Mouse (Mus musculus): Measurements from ENCODE around the gene Arid3c. TPM values are rescaled to one million over a fixed set of nuclear protein-coding genes. Genes with fewer than 3 reads are reported as not detected.

Gene Arid3c
- not detected in 2 replicates for polyA plus RNA-seq (2015; fragmentation: Nextera tagmentation; extraction: Ambion mirVana)

DNA sequence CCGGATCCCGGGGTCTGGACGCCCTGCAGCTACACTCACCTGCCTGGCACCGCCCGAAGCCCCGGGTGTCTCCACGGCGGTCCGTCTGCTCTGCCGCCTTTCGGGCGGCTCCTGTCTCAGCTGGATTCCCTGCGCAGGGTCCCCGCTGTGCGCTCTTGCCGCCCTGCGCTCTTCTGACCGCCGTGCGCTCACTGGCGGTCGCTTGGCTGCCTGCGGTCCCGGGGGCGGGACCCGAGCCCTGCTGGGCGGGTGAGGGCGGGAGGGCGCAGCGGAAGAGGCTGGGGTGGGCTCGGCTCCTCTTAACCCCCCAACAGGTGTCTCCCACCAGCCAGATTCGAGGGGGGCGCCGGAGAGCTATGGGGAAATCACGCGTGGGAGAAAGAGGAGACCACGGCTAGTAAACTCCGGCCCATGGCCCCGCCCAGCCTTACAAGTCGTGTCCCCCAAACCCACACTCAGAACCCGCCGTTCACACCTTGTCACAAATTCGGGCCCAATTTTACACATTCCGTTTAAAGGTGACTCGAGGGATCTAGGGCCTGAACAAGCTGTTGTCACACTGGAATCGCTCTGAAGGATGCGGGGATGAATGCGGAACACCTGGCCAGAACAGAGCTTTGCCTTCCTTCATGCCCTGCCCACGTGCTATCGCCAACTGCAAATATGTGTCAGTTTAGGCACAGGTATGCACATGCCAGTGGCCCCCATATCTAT lies at the start of gene Arid3c:
Gene Arid3c, minus strand, starts transcription at position 91 of the 714 bp plus-strand sequence.

DNA sequence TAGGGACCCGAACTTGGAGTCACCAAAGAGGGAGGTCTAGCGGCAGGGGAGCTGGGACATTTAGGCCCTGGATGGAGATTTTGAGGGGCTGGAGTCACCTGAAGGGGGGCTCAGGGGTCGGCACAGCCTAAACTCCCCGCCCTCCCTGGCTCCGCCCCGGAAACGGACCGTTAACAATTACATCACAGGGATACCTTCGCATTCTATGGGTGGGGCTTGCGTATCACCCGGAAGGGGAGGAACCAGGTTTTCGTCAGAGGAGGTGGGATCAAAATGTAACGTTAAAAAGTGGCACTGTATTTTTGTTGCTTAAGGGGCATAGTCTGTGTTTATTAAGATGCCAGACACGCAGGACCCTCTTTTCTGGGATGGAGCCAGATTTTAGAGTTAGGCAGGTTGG lies 43.1 kb upstream of the Arid3c start, which contains the start of gene Ccl27a:
Gene Ccl27a, minus strand, starts transcription at position 246 of the 400 bp plus-strand sequence.

DNA sequence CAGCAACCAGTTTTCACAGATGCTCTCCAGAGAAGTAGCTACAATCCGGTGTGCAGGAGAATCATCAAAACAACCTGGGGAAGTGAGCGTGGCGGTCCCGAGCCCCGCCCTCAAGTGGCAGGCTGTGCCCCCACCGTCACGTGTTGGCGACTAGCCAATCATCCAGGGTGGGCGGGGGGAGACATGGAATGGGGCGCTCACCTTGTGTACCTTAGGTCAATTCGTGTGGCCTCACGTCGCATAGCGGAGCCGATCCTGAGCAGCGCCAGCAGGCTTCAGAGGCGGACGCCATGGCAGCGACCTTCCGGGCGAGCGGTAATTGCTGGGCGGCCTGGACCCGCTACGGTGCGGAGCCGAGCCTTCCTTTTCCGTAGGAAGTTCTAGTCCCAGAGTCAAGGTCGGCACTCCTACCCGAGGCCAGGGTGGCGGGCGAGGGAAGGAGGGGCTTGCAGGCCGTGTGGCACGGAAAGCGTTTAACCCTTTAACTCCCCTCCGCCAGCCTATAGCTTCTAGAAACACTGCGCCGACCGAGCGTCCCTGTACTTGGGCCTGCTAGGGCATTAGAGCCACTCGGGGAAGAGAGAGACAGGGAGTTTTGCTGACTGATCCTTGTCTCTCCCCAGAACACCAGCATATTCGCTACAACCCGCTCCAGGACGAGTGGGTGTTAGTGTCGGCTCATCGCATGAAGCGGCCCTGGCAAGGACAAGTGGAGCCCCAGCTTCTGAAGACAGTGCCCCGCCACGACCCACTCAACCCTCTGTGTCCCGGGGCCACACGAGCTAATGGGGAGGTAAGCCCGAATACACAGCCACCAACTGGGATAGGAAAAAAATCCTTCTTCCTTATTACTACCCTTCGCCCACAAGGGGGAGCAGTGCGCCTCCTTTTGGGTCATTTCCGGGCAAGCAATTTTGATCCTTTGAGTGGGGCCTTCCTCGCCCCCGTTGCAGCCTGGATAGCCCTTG lies 24.7 kb upstream of the Arid3c start, which contains the start of gene Sigmar1:
Gene Sigmar1, minus strand, starts transcription at position 820 of the 968 bp plus-strand sequence.

DNA sequence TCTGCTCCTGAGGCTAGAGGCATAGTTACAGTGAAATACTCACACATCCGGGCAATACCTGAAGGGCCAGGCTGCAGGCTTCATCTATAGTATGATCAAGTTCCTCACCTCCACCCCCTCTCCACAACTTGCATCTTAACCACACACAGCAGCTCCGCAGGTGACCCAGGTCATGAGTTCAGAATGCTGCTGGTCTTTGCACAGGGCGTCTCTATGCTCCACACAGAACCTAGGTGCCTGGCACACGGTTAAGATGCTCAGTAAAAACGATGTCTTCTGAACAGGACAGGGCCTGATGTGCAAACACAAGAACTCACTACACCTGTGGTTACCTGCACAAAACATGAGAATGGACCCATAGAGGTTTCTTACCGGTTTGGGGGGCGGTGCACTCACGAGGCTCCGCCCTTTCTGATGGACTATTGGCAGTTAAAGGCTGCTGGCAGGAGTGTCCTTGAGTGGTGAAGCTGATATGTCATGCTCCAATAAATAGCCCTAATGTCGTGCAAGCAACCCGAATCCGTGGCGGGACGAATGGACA lies 23.9 kb upstream of the Arid3c start, which contains the start of gene Galt:
Gene Galt, plus strand, starts transcription at position 432 of the 541 bp plus-strand sequence.

DNA sequence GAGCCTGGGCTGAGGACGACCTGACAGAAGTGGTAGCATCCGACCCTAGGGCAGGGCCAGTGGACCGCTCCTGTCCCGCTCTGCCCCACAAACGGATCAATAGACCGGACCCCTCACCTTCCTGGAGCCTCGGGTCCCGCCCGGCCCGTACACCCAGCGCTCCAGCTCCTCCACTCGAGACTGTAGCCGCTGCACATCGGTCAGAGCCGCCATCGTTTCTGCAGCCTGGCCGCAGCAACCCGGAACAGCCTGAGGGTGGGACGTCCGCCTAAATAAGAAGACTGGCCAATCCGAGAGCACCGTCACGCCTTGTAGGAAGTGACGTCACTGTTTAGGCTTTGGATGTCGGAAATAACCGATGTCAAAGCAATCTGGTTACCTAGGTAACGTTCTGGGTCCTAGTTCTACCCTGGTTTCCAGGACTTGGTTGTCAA lies 8.0 kb downstream of the Arid3c start, which contains the start of gene Dctn3:
Gene Dctn3, minus strand, starts transcription at position 253 of the 434 bp plus-strand sequence.

DNA sequence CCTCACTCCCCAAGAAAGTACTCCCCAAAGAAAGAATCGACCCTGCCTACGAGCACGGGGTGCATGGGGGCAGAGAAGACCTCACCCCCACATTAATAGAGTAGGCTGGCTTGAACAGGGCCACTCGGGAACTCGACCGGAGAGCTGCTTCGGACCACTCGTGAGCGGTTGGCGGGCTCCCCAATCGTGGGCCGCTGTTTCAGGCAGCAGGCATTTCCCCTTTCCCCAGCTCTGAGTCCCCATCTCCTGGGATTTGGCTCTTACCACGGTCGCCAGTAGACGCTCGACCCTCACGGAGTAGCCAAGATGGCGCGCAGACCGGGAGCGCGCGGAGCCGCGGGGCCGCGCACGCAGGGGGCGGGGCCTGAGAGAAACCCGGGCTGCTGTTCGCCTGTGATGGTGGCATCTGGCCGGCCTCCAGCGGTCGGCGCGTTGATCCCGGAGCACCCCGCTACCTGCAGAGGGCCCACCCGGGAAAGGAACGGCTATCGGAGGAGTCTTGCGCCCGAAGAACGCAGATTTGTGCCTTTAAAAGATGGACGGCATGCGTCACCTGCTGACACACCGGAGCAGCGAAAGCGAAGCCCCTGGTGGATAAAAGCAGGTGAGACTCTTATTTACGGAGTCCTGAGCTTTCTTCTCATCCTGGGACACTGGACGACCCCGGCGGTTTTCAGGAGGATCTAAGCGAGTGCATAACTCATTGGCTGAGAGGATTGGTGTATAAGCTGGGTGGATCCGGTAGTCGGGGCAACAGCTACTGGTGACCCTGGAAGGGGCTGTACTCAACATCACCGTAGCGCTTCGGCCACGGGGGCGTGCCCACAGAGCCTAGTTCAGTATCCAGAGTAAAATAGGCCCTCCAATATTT lies 17.5 kb downstream of the Arid3c start, which contains the start of gene Rpp25l:
Gene Rpp25l, minus strand, starts transcription at position 338 of the 871 bp plus-strand sequence.

DNA sequence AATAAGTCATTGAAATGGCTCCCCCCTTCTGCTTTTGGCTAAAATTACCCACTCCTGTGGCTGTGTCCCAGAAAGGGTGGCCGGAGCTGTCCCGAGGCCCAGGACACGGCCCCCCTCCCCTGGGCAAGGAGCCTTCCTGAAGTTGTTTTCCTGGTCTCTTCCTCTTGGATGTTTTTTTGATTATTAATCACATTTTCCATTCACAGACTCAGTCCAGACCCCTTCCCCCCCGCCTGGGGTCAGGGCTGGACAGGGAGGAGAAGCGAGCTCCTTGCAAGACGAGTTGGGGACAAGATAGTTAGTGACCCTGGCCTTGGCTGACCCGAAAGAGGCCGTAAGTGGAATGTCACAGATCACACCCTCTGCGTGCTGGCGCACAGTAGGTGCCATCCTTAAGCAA lies 31.2 kb downstream of the Arid3c start, which contains the start of gene Il11ra1:
Gene Il11ra1, plus strand, starts transcription at position 207 of the 400 bp plus-strand sequence.

DNA sequence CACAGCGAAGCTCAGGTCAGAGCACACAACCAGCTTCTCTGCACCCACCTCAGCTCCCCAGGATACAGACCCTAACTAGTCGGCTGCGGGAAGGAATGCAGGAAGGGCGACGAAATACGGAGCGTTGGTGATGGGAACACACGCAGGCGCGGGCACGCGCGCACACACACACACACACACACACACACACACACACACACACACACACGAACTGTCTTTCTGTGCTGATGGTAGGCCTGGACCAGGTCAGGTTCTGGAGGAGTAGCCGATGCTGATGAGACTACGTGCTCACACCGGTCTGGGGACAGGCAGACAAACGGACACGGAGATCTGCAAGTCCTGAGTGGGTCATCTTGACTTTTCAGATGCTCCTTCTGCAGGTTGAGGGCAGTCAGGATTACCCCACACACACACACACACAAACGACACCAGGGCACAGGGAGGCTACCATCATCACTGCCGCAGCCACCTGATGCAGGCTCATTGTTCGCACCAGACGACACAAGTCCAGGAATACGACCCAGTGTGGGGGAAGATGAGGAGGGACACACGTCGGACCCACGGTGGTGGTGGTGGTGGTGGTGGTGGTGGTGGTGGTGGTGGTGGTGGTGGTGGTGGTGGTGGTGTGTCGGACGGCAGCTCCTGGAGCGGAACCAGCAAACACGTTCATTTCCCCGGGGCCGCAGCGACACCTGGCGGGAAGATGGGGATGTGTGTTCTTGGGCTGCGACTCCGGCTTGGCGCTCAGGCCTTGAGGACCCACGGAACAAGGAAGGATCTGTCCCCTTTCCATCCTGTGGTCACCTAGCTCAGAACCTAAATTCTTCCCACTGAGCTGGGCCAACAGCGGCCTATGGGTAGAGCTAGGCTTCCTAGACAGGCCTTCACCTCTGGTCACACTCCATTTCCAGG lies 33.8 kb downstream of the Arid3c start, which contains the start of gene Cntfr:
Gene Cntfr, minus strand, starts transcription at position 160 of the 912 bp plus-strand sequence.

Other genes starting within 250 kb of the Arid3c start
- gene AI464131, start 228.1 kb downstream of the Arid3c start, polyA plus RNA-seq (2015; fragmentation: Nextera tagmentation; extraction: Ambion mirVana), result 3.0 and 4.0 TPM in 2 replicates
- gene 1110017D15Rik, start 213.8 kb downstream of the Arid3c start, polyA plus RNA-seq (2015; fragmentation: Nextera tagmentation; extraction: Ambion mirVana), result not detected in 2 replicates
- gene Fam219a, start 161.6 kb downstream of the Arid3c start, polyA plus RNA-seq (2015; fragmentation: Nextera tagmentation; extraction: Ambion mirVana), result 1.5 and 2.3 TPM in 2 replicates
- gene Dnaic1, start 161.4 kb downstream of the Arid3c start, polyA plus RNA-seq (2015; fragmentation: Nextera tagmentation; extraction: Ambion mirVana), result 0.33 and 0.38 TPM in 2 replicates
- gene Enho, start 90.8 kb downstream of the Arid3c start, polyA plus RNA-seq (2015; fragmentation: Nextera tagmentation; extraction: Ambion mirVana), result 2.7 and 4.0 TPM in 2 replicates
- gene Cntfr, start 34.1 kb downstream of the Arid3c start, polyA plus RNA-seq (2015; fragmentation: Nextera tagmentation; extraction: Ambion mirVana), result 0.71 and 1.9 TPM in 2 replicates
- gene Il11ra1, start 31.2 kb downstream of the Arid3c start, polyA plus RNA-seq (2015; fragmentation: Nextera tagmentation; extraction: Ambion mirVana), result 39.2 and 51.4 TPM in 2 replicates
- 41.9 and 43.9 TPM in 2 replicates for gene Rpp25l, start 17.6 kb downstream of the Arid3c start, polyA plus RNA-seq (2015; fragmentation: Nextera tagmentation; extraction: Ambion mirVana)
- 88.2 and 93.0 TPM in 2 replicates for gene Dctn3, start 8.0 kb downstream of the Arid3c start, polyA plus RNA-seq (2015; fragmentation: Nextera tagmentation; extraction: Ambion mirVana)
- gene Galt, start 24.1 kb upstream of the Arid3c start, polyA plus RNA-seq (2015; fragmentation: Nextera tagmentation; extraction: Ambion mirVana), result 15.4 and 20.5 TPM in 2 replicates
- 17.1 and 23.5 TPM in 2 replicates for gene Sigmar1, start 25.0 kb upstream of the Arid3c start, polyA plus RNA-seq (2015; fragmentation: Nextera tagmentation; extraction: Ambion mirVana)
- 9.2 and 12.7 TPM in 2 replicates for gene Ccl27a, start 43.1 kb upstream of the Arid3c start, polyA plus RNA-seq (2015; fragmentation: Nextera tagmentation; extraction: Ambion mirVana)
- 10.1 and 33.2 TPM in 2 replicates for gene Gm21541, start 172.5 kb upstream of the Arid3c start, polyA plus RNA-seq (2015; fragmentation: Nextera tagmentation; extraction: Ambion mirVana)
- gene Gm20878, start 210.4 kb upstream of the Arid3c start, polyA plus RNA-seq (2015; fragmentation: Nextera tagmentation; extraction: Ambion mirVana), result 0.62 and 1.3 TPM in 2 replicates
- 0.05 TPM in 2 replicates for gene Fam205a4, start 234.9 kb upstream of the Arid3c start, polyA plus RNA-seq (2015; fragmentation: Nextera tagmentation; extraction: Ambion mirVana)

All from spleen, postnatal 0 days (tissue).